Mouse (Mus musculus): ENCODE measurements at regions not wholly inside any gene's neighbourhood (a gene's known extent, or its start where the extent isn't known, plus 50 kb on each side); places are given as distances from the start of the nearest gene placed in this dataset.

GRCm38 (mm10) chr15:62358338-62359239 lies 1435.8 kb upstream of the A1bg start:
- Histone ChIP-seq H3K27ac (ENCODE audit: low read depth, low read length) (no peak overlapping the region), H3K27me3 (ENCODE audit: insufficient read depth, low read length) (no peaks in the 10 kb centered on the region), H3K36me3 (ENCODE audit: insufficient read depth) (no peaks in the 10 kb centered on the region), H3K9ac (no peak overlapping the region), H3K4me1 (ENCODE audit: insufficient read depth) (no peaks in the 10 kb centered on the region), H3K4me3 (ENCODE audit: low read depth, low read length) (no peak overlapping the region), H3K4me2 (ENCODE audit: low read depth) (no peak overlapping the region), H3K9me3 (ENCODE audit: low read length) (no peaks in the 10 kb centered on the region)
- 74% methylated on average over 8 of the region's 8 CpGs for WGBS
- no peak for ATAC-seq
- DNase-seq: no peak
- TF ChIP-seq CTCF (IDR thresholded peaks at IDR 0.05; ENCODE audit: low read depth): no peak

GRCm38 (mm10) chr15:62353786-62354185 lies 1431.0 kb upstream of the A1bg start:
- Histone ChIP-seq H3K27me3 (ENCODE audit: insufficient read depth, low read length) (no peaks in the 10 kb centered on the region), H3K4me2 (ENCODE audit: low read depth) (no peak overlapping the region), H3K27ac (ENCODE audit: low read depth, low read length) (no peak overlapping the region), H3K9me3 (ENCODE audit: low read length) (no peaks in the 10 kb centered on the region), H3K36me3 (ENCODE audit: insufficient read depth) (no peaks in the 10 kb centered on the region), H3K4me1 (ENCODE audit: insufficient read depth) (no peaks in the 10 kb centered on the region), H3K4me3 (ENCODE audit: low read depth, low read length) (no peak overlapping the region), H3K9ac (no peak overlapping the region)
- WGBS: 87% methylated on average over 4 of the region's 4 CpGs
- no peak for TF ChIP-seq CTCF (IDR thresholded peaks at IDR 0.05; ENCODE audit: low read depth)
- DNase-seq (no peak), ATAC-seq (no peak)

GRCm38 (mm10) chr15:62350862-62351757 lies 1428.3 kb upstream of the A1bg start:
- Histone ChIP-seq H3K27me3 (ENCODE audit: insufficient read depth, low read length) (no peaks in the 10 kb centered on the region), H3K4me3 (ENCODE audit: low read depth, low read length) (no peak overlapping the region), H3K4me1 (ENCODE audit: insufficient read depth) (no peaks in the 10 kb centered on the region), H3K27ac (ENCODE audit: low read depth, low read length) (no peak overlapping the region), H3K9me3 (ENCODE audit: low read length) (no peaks in the 10 kb centered on the region), H3K9ac (no peak overlapping the region), H3K36me3 (ENCODE audit: insufficient read depth) (no peaks in the 10 kb centered on the region), H3K4me2 (ENCODE audit: low read depth) (no peak overlapping the region)
- ATAC-seq (no peak), DNase-seq (no peak)
- WGBS: 64% methylated on average over 6 of the region's 6 CpGs
- no peak for TF ChIP-seq CTCF (IDR thresholded peaks at IDR 0.05; ENCODE audit: low read depth)

- Histone ChIP-seq H3K9ac (no peak overlapping the region), H3K36me3 (ENCODE audit: insufficient read depth) (no peaks in the 10 kb centered on the region), H3K9me3 (ENCODE audit: low read length) (no peaks in the 10 kb centered on the region), H3K27me3 (ENCODE audit: insufficient read depth, low read length) (no peaks in the 10 kb centered on the region), H3K4me1 (ENCODE audit: insufficient read depth) (no peaks in the 10 kb centered on the region), H3K27ac (ENCODE audit: low read depth, low read length) (no peak overlapping the region), H3K4me3 (ENCODE audit: low read depth, low read length) (no peak overlapping the region), H3K4me2 (ENCODE audit: low read depth) (no peak overlapping the region)
- ATAC-seq (no peak), DNase-seq (no peak)
- 98% methylated on average over 3 of the region's 3 CpGs for WGBS
- TF ChIP-seq CTCF (IDR thresholded peaks at IDR 0.05; ENCODE audit: low read depth): no peak
These were observed 1427.2 kb upstream of the A1bg start for GRCm38 (mm10) chr15:62349981-62350380.

- no peaks in the 10 kb centered on the region for H3K36me3 ChIP-seq (ENCODE audit: insufficient read depth)
- H3K9me3 ChIP-seq (ENCODE audit: low read length): no peaks in the 10 kb centered on the region
- no peak overlapping the region for H3K4me3 ChIP-seq (ENCODE audit: low read depth, low read length)
- WGBS: 97% methylated on average over 2 of the region's 2 CpGs
- H3K27ac ChIP-seq (ENCODE audit: low read depth, low read length): no peak overlapping the region
- no peaks in the 10 kb centered on the region for H3K4me1 ChIP-seq (ENCODE audit: insufficient read depth)
- no peak for TF ChIP-seq CTCF (IDR thresholded peaks at IDR 0.05; ENCODE audit: low read depth)
- no peak overlapping the region for H3K4me2 ChIP-seq (ENCODE audit: low read depth)
- H3K27me3 ChIP-seq (ENCODE audit: insufficient read depth, low read length): no peaks in the 10 kb centered on the region
- ATAC-seq (no peak), DNase-seq (no peak)
- H3K9ac ChIP-seq: no peak overlapping the region
These were observed 1426.1 kb upstream of the A1bg start for GRCm38 (mm10) chr15:62348956-62349355.

GRCm38 (mm10) chr15:62347697-62348096 lies 1424.9 kb upstream of the A1bg start:
- DNase-seq: no peak
- H3K4me3 ChIP-seq (ENCODE audit: low read depth, low read length): no peak overlapping the region
- H3K27ac ChIP-seq (ENCODE audit: low read depth, low read length): no peak overlapping the region
- no peaks in the 10 kb centered on the region for H3K4me1 ChIP-seq (ENCODE audit: insufficient read depth)
- no peaks in the 10 kb centered on the region for H3K27me3 ChIP-seq (ENCODE audit: insufficient read depth, low read length)
- 91% methylated on average over 2 of the region's 2 CpGs for WGBS
- TF ChIP-seq CTCF (IDR thresholded peaks at IDR 0.05; ENCODE audit: low read depth): no peak
- H3K9ac ChIP-seq: no peak overlapping the region
- no peaks in the 10 kb centered on the region for H3K36me3 ChIP-seq (ENCODE audit: insufficient read depth)
- H3K4me2 ChIP-seq (ENCODE audit: low read depth): no peak overlapping the region
- H3K9me3 ChIP-seq (ENCODE audit: low read length): no peaks in the 10 kb centered on the region
- no peak for ATAC-seq

- ATAC-seq (no peak), DNase-seq (no peak)
- WGBS: 77% methylated on average over 5 of the region's 5 CpGs
- H3K9me3 ChIP-seq (ENCODE audit: low read length): no peaks in the 10 kb centered on the region
- no peak overlapping the region for H3K27ac ChIP-seq (ENCODE audit: low read depth, low read length)
- H3K4me2 ChIP-seq (ENCODE audit: low read depth): no peak overlapping the region
- no peaks in the 10 kb centered on the region for H3K36me3 ChIP-seq (ENCODE audit: insufficient read depth)
- no peak overlapping the region for H3K9ac ChIP-seq
- H3K4me1 ChIP-seq (ENCODE audit: insufficient read depth): no peaks in the 10 kb centered on the region
- no peak for TF ChIP-seq CTCF (IDR thresholded peaks at IDR 0.05; ENCODE audit: low read depth)
- no peak overlapping the region for H3K4me3 ChIP-seq (ENCODE audit: low read depth, low read length)
- H3K27me3 ChIP-seq (ENCODE audit: insufficient read depth, low read length): no peaks in the 10 kb centered on the region
These were observed 1423.1 kb upstream of the A1bg start for GRCm38 (mm10) chr15:62345893-62346292.
